Mouse (Mus musculus): ENCODE results near the gene Gimap5. TPM values are rescaled to one million over a fixed set of nuclear protein-coding genes. Genes with fewer than 3 reads are reported as not detected.

The Gimap5 gene
- total RNA-seq, 2 experiments from 2014 or later = 1.5 to 1.6 TPM

DNA sequence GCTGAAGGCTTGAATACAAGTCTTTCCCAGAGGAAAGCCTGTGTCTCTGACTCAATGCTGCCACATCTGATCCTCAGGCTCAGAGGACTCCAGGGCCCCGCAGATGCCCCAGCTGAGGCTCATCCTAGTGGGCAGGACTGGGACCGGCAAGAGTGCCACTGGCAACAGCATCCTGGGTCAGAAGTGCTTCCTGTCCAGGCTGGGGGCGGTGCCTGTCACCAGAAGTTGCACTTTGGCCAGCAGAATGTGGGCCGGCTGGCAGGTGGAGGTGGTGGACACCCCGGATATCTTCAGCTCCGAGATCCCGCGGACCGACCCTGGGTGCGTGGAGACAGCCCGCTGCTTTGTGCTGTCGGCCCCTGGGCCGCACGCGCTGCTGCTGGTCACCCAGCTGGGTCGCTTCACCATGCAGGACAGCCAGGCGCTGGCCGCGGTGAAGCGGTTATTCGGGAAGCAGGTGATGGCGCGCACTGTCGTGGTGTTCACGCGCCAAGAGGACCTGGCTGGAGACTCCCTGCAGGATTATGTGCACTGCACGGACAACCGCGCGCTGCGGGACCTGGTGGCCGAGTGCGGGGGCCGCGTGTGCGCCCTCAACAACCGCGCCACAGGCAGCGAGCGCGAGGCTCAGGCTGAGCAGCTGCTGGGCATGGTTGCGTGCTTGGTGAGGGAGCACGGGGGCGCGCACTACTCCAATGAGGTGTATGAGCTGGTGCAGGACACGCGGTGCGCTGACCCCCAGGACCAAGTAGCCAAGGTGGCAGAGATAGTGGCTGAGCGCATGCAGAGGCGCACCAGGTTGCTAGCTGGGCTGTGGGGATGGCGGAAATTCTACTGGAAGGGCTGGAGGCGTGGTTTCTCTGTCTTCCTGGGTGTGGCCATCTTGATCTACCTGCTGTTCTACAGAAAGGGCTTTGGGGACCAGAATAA, 3.3 kb upstream of the Gimap5 start:
- no peak for TF ChIP-seq CTCF (IDR thresholded peaks at IDR 0.05)
- Histone ChIP-seq H3K4me3 (peak overlapping the region; percentile 72), H3K27ac (peak overlapping the region; percentile 40)
- DNase-seq = no peak
- intact Hi-C loops (cut with DNase I) = loop anchor here (10.0 kb wide), 1 partner anchor 58 kb away; the partner anchor contains the start of gene Gimap4

DNA sequence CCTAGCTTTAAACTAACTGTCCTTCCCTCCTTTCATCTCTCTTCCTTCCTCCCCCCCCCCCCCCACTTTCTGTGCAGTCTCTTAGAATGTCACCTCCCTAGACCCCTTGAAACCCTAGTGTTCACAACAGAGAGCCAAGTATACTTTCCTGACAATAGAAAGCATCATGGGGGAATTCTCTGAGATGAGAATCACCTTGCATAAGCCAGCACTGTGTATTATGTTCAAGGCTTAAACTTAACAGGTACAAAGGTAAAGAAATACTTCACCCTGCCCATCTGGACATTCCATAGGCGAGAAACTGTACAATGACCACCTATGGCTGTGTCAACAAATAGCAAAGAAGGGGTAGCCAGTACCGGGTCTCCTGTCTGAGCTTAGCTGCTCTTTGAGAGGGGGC, 507 bp upstream of the Gimap5 start:
- Histone ChIP-seq H3K4me3 (peak overlapping the region; percentile 70), H3K27ac (peak overlapping the region; percentile 83)
- intact Hi-C loops (cut with DNase I) = loop anchor here (5.0 to 10.0 kb wide), 2 partner anchors 43 to 61 kb away; partner anchors contain the start of gene Gimap4
- TF ChIP-seq CTCF (IDR thresholded peaks at IDR 0.05) = no peak
- no peak for DNase-seq

DNA sequence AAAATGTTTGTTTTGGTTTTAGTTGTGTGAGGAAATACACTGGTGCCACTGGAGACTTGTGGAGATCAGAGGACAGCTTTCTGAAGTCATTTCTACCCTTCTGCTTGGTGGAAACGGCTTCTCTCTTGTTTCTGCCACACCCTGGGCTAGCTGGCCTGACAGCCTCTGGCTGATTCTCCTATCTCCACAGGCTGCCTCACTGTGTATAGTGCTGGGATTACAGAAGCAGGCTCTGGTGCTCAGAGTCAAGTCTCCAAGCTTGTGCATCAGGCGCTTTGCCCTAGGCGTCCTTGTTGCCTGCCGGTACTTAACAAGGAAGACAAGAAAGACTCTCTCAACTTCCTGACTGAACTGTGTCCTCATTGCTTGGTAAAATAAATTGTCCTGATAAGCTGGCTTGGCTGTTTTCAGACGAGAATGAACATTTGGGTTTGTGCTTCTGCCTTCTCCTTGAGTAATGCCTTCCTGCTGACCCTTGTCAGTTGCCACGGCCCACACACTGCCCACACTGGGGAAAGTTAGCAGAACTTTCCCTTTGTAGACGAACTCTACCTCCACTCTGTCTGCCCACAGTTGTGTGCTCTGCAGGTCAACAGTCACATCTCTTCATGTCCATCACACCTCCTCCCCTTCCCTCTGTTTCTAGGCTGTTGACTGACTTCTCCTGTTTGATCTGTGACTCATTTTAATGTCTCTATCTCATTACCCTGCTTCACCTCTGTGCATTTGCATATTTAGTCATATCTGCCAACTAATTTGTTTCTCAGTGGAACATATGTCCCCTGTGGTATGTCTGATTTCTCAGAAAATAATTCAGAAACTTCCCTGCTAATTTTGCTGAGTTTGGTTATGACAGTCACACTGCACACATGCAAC, 1.3 kb downstream of the Gimap5 start:
- peak; percentile 1; the same call in 1 of the 2 replicates for TF ChIP-seq CTCF (IDR thresholded peaks at IDR 0.05)
- H3K4me3 ChIP-seq = peak overlapping the region; percentile 70
- peak overlapping the region; percentile 83 for H3K27ac ChIP-seq
- DNase-seq = no peak
- intact Hi-C loops (cut with DNase I) = loop anchor here (5.0 to 10.0 kb wide), 2 partner anchors 45 to 63 kb away; partner anchors contain the start of gene Gimap4

DNA sequence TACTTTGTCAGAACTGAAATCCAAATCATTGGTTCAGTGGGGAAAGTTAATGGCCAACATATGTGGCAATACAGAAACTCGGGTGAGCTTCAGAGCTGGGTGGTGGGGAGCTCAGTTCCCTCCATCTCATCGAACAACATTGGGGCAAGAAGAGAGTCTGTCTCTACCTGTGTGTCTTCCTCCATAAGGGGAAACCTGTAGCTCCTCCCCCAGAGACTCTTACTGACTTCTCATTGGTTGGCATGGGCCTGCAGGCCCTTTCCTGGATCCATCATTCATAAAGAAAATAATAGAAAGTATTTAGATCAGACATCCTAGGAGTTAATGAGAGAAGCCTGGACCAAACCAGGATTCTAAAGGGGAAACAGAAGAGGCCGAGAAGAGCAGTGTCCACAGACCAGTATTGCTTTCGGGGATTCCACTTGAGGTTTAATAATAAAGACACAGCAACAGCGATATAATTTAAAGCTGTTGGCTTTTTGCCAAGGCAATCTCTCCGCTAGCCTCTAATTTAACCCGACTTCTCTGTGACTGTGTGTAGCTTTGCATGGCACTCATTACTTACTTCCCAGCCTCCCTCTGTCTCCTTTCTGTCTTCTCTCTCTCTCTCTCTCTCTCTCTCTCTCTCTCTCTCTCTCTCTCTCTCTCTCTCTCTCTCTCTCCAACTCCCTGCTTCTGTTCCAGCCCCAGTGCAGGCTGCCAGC, 17.7 kb downstream of the Gimap5 start:
- TF ChIP-seq CTCF (IDR thresholded peaks at IDR 0.05) = no peak
- H3K4me3 ChIP-seq = no peak overlapping the region
- intact Hi-C loops (cut with DNase I) = no loop called here
- no peak overlapping the region for H3K27ac ChIP-seq
- DNase-seq = no peak

DNA sequence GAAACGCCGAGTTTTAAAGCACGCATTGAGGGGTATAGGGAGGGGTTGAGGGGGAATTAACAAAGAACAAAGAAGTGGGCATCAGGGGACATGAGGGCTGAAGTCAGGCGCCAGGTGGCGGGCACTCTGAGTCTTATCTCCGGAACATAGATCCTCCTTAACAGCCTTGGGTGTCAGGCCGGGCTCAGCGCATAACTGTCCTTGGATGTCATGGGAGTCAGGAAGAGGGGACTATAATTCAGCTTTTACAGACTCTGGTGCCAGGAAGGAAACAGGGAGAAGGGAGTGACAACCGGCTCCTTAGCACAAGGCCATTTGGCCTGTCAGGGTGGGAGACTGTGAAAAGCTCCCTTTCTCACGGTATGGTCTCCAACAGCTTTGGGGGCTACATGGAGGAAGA, 18.5 kb downstream of the Gimap5 start:
- intact Hi-C loops (cut with DNase I) = no loop called here
- no peak for DNase-seq
- TF ChIP-seq CTCF (IDR thresholded peaks at IDR 0.05) = no peak
- Histone ChIP-seq H3K4me3 (no peak overlapping the region), H3K27ac (no peak overlapping the region)

DNA sequence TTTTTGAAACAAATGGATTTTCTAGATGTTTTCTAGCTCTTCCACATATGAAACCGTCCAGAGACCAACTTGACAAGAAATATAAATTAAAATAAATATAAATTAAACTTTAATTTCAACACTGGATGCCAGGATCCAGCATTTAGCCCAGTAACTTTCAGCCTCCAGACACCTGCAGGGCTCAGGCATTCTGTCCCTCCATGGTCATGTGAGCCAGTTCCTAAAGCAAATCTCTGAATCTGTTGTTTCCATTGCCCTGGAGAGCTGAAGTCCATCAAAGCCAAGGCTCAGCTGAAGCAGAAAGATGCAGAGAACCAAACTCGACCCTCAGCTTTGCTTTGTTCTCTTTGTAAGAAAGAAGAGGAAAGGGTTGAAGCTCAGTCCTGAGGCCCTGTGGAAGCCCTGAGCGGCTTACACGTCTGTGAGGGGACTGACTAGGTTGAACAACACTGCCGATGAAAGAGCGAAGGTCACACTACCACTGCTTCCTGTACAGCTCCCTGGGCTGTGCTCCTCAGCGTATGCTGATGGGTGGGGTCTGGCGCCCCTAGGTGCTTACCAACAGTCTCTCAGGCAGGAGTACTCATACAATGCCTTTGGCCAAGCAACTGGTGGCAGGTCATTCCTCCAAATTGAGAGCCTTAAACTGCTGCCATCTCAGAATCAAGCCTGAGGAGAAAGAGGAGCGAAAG, 22.3 kb downstream of the Gimap5 start:
- no peak for DNase-seq
- TF ChIP-seq CTCF (IDR thresholded peaks at IDR 0.05) = no peak
- no peak overlapping the region for H3K27ac ChIP-seq
- no peak overlapping the region for H3K4me3 ChIP-seq
- intact Hi-C loops (cut with DNase I) = no loop called here

DNA sequence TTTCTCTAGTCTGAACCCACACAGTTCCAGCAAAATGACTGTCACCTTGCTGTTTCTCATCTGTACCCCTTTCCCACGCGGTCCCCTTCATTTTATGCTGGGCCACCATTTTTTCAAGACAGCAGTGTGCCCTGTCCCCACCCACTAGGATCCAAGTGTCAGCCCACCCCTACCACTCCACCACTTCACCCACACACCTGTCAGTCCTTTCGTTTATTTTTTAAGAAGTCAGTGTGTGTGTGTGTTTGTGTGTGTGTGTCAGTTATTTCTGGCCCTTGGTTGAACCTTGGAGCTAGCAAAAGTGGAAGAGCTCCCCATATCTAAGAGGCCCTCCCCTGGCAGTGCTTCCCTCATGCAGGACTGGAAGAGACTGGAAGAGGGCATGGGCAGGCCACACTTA, 22.9 kb downstream of the Gimap5 start:
- no peak overlapping the region for H3K4me3 ChIP-seq
- intact Hi-C loops (cut with DNase I) = no loop called here
- no peak for TF ChIP-seq CTCF (IDR thresholded peaks at IDR 0.05)
- no peak for DNase-seq
- H3K27ac ChIP-seq = no peak overlapping the region

DNA sequence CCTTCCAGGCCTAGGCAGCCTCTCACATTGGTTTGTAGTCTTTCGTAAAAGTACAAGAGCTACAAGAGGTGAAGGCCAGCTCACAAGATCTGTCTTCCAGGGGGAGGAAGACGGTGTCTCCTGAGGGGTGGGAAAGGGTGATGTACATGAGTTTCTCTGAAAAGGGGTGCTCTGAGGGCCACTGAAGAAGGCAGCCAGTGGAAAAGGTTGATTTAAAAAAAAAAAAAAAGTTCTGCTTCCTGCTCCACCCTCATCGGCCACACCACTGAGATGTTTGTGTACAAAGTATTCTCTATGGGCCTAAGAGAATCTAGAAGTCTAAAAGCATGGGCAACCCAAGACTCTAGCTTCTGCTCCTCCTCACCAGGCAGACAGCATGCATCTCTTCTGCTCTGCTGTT, 24.7 kb downstream of the Gimap5 start, which contains the start of gene Gimap3:
Gene Gimap3 (minus strand): TSS at position 156 of the 400 bp plus-strand sequence.
- Histone ChIP-seq H3K27ac (no peak within 1 kb of the TSS), H3K4me3 (no peak within 1 kb of the TSS)
- no peak for TF ChIP-seq CTCF (IDR thresholded peaks at IDR 0.05)
- DNase-seq = no peak
- intact Hi-C loops (cut with DNase I) = loop anchor here (5.0 kb wide), 2 partner anchors 228 to 593 kb away; no protein-coding TSS in a partner anchor

DNA sequence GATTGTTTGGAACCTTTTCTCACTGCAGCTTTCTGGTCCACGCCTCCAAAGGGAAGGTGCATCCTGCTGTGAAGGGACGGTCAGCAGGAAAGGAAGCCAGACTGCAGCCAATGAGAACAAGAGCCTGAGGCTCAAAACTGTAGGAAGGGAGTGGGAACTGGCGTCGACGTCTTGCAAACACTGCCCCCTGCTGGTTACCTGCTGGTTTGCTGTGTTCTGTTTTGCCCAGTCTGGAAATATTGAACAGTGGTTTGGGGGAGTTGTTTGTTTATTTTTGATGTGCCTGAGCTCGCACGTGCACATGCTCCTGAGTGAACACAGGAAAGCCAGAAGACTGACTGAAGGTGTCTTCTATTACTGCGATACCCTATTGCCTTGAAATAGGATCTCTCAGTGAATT, 26.0 kb downstream of the Gimap5 start:
- intact Hi-C loops (cut with DNase I) = loop anchor here (1.0 to 5.0 kb wide), 3 partner anchors 127 to 595 kb away; no protein-coding TSS in a partner anchor
- peak; percentile 83 for DNase-seq
- H3K27ac ChIP-seq = no peak overlapping the region
- peak; percentile 93 for TF ChIP-seq CTCF (IDR thresholded peaks at IDR 0.05)
- no peak overlapping the region for H3K4me3 ChIP-seq

DNA sequence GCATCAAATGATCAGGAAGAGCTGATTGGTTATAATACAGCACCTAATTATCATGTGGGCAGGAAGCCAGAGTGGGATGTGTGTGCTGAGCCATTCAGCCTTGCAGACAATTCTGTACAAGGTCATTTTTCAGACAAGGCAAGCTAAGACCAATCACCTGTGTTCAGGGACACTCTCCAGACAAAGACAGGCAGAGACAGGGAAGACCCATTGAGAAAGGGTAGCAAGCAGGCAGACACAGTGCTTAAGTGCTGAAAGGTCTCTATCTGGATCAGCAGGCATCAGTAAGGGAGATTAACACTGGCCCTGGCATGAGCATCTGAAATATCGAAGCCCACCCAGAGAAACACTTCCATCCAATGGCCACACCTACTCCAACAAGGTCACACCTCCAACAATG, 38.4 kb downstream of the Gimap5 start:
- intact Hi-C loops (cut with DNase I) = no loop called here
- no peak for DNase-seq
- Histone ChIP-seq H3K27ac (peak overlapping the region; percentile 62), H3K4me3 (no peak overlapping the region)
- no peak for TF ChIP-seq CTCF (IDR thresholded peaks at IDR 0.05)

DNA sequence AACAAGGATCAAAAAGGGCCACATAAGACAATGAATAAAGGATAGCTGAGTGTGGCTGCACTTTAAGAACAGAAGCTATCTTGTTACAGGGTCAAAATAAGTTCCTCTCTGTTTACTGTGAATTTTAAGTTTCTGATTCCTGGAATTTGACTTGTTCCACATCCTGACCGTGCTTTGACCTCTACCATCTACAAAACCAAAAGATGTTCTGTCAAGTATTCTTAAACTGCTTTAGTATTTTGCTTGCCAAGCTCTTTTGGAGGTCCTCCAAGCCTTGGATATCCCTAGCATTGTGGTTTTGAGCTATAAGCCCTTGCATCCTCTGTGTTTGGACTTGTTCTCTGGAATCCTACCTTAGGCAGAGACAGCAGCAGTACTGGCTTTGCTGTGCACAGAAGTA, 39.2 kb downstream of the Gimap5 start:
- H3K4me3 ChIP-seq = no peak overlapping the region
- DNase-seq = peak; percentile 19
- intact Hi-C loops (cut with DNase I) = no loop called here
- no peak for TF ChIP-seq CTCF (IDR thresholded peaks at IDR 0.05)
- H3K27ac ChIP-seq = peak overlapping the region; percentile 62
